Mouse (Mus musculus) 3134 (cell line): ENCODE results near the gene Rbm19.

ENCODE experiments used
- DNase-seq: peaks from one replicate; pipeline ENCODE4 v3.0.0-alpha.2; 2011; ENCODE audit warnings: low spot score; ENCODE audit not compliant: insufficient read length; ENCODE audit errors: extremely low read depth

Rbm19 gene

GRCm38 (mm10) chr5:120197813-120198387 lies 81.6 kb downstream of the Rbm19 start:
- no peak for DNase-seq

DNA sequence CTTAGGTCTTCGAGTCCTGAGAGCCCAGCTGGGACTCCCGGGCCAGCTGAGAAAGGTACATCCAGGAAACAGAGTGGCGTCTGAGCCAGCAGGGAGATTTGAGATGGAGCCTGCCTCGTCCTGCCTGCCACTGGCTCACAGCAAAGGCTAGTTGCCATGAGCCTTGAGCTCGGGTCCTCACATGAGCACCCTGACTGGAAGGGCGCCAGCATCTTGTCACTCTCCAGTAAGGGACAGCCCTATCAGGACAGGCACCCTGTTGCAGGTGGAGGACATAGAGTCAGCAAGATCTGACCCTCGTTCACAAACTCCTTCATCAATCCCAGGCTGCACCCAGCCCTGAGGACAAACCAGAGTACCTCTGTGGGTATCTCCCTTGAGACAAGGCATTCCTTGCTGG lies 83.6 kb downstream of the Rbm19 start:
- DNase-seq = no peak

GRCm38 (mm10) chr5:120204316-120204715 lies 88.1 kb downstream of the Rbm19 start:
- no peak for DNase-seq

- DNase-seq = no peak
Observed at GRCm38 (mm10) chr5:120206313-120206943, 90.2 kb downstream of the Rbm19 start.

GRCm38 (mm10) chr5:120207492-120207891 lies 91.2 kb downstream of the Rbm19 start:
- DNase-seq = no peak

DNA sequence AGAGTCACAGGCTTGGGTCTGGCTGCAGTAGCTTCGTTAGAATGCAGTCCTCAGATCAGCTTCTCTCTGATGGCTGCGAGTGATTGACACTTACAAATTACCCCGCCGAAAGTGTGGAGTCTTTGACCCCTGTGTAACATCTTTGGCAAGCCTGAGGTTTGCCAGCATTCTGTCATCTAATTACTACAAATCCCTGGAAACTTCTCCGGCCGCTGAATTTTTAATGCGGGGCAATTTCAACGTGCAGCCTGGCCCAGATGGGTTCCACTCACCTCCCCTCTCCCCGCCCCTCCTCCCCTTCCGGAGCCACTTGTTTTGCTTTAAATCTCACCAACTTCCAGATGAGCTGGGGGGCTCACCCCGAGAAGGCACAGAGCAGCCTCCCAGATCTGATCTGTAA lies 94.4 kb downstream of the Rbm19 start:
- no peak for DNase-seq

- no peak for DNase-seq
Observed at GRCm38 (mm10) chr5:120211182-120211581, 94.9 kb downstream of the Rbm19 start.

- DNase-seq = no peak
Observed at GRCm38 (mm10) chr5:120214511-120214910, 98.2 kb downstream of the Rbm19 start.

GRCm38 (mm10) chr5:120221216-120221615 lies 105.0 kb downstream of the Rbm19 start:
- DNase-seq = no peak

- DNase-seq = no peak
Observed at GRCm38 (mm10) chr5:120225383-120225782, 109.1 kb downstream of the Rbm19 start.

DNA sequence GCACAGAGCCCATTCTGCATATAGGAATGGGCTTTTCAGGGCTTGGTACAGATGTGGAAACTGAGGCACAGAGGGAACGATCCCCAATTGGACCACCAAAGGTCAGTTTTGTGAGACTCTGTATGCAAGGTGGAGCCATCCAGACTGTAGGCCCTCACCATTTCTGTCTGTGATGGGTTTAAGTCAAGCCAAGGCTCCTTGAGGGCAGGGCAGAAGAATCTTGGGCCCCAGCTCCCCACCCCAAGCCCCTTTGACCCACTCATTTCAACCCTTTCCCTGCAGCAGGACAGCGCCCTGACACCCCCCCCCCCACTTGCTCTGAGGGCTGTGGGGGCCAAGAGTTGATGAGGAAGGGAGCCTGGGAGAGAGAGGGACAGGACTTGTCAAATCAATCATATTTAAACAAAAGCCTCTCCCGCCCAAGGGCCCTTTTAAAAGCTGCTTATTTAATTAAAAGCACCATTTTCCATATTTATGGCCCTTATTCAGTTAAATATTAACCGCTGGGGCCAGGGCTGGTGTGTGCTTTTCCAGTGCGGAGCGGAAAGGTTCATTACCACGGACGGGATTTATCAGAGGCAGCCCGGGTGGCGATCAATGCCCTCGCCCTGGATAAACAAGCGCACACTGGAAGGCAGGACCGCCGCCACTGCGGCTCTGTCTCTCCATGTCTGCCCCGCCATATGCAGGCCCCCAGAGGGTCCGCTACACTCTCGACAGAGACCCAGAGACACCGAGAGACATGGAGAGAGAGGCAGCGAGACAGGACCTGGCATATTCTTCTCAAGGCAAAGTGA lies 112.5 kb downstream of the Rbm19 start:
- no peak for DNase-seq

GRCm38 (mm10) chr5:120231435-120232147 lies 115.3 kb downstream of the Rbm19 start:
- DNase-seq = no peak

GRCm38 (mm10) chr5:120235147-120235546 lies 118.9 kb downstream of the Rbm19 start:
- no peak for DNase-seq

- DNase-seq = no peak
Observed at GRCm38 (mm10) chr5:120235571-120235970, 119.3 kb downstream of the Rbm19 start.

GRCm38 (mm10) chr5:120240071-120240470 lies 123.8 kb downstream of the Rbm19 start:
- no peak for DNase-seq

DNA sequence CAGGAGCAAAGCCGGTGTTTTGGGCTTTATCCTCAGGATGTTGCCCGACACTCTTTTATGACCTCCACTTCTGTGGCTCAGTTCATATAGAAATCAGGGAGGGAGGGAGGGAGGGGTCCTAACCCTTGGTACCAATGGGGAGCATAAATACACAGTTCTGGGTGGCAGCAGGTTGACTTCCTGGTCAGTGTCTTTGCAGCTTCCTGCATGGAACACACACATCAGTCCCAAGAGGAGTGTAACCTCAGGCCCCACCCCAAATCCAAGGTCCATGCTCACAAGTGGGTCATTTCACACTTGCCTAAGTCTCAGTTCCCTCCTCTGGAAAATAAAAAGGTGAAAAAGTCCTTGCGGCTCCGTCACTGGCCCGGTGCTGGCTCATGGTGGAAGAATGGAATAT lies 129.1 kb downstream of the Rbm19 start:
- no peak for DNase-seq
